Mouse (Mus musculus) hindbrain, embryonic 11.5 days (tissue): ENCODE measurements around the gene Nelfcd. TPM values are rescaled to one million over a fixed set of nuclear protein-coding genes. Genes with fewer than 3 reads are reported as not detected.

Experiments used
- ATAC-seq: fragments of 200-750 bp; cut with Nextera tagmentation; 2 replicates; pipeline ENCODE4 v1.8.0; 2017; ENCODE audit warnings: mild to moderate bottlenecking, moderate TSS enrichment, moderate library complexity; ENCODE audit not compliant: low FRiP score
- DNase-seq: peaks from one replicate; pipeline ENCODE4 v3.0.0-alpha.2; 2015; ENCODE audit warnings: low spot score
- H3K27ac ChIP-seq: fragments of 300-500 bp; sonication (generic); 2 replicates; pipeline ENCODE4 v1.5.1; 2014; ENCODE audit warnings: mild to moderate bottlenecking, low read depth, low read length
- H3K27me3 ChIP-seq: fragments of 300-500 bp; sonication (generic); 2 replicates; pipeline ENCODE4 v1.6.1; 2014; ENCODE audit warnings: mild to moderate bottlenecking, low read length, moderate library complexity, mixed read lengths; ENCODE audit not compliant: control insufficient read depth, insufficient read depth
- H3K36me3 ChIP-seq: fragments of 300-500 bp; sonication (generic); 2 replicates; pipeline ENCODE4 v1.6.1; 2014; ENCODE audit warnings: mild to moderate bottlenecking, low read length, moderate library complexity, mixed read lengths; ENCODE audit not compliant: control insufficient read depth, insufficient read depth
- H3K4me1 ChIP-seq: fragments of 300-500 bp; sonication (generic); replicated peaks from 2 replicates; pipeline ENCODE4 v1.6.1; 2014; ENCODE audit warnings: low read length, mixed read lengths; ENCODE audit not compliant: control insufficient read depth, insufficient read depth
- H3K4me2 ChIP-seq: fragments of 300-500 bp; sonication (generic); replicated peaks from 2 replicates; pipeline ENCODE4 v1.6.1; 2014; ENCODE audit warnings: mild to moderate bottlenecking, low read depth, low read length
- H3K4me3 ChIP-seq: fragments of 300-500 bp; sonication (generic); 2 replicates; pipeline ENCODE4 v1.5.1; 2014; ENCODE audit warnings: low read depth, low read length
- H3K9ac ChIP-seq: fragments of 300-500 bp; sonication (generic); 2 replicates; pipeline ENCODE4 v1.6.1; 2014; ENCODE audit warnings: low read depth, low read length
- H3K9me3 ChIP-seq: fragments of 300-500 bp; sonication (generic); 2 replicates; pipeline ENCODE4 v1.6.1; 2016; ENCODE audit warnings: low read length; ENCODE audit not compliant: control insufficient read depth
- WGBS: fragments of 180-500 bp; shearing (Covaris S2); extraction: QIAGEN DNeasy Blood & Tissue Kit; methylation state at CpG from one replicate; pipeline ENCODE4 v1.1.7; 2014; 5-methylcytosine and 5-hydroxymethylcytosine counted together
- polyA plus RNA-seq: library from polyadenylated mRNA; unstranded; fragments of >200 nt; fragmentation: Nextera tagmentation; extraction: Ambion mirVana; gene quantifications from 2 replicates; pipeline ENCODE4 v1.2.1, GENCODE M21; 2014

The Nelfcd gene
- polyA plus RNA-seq, 1 experiment from 2014 or later, result 163 TPM

DNA sequence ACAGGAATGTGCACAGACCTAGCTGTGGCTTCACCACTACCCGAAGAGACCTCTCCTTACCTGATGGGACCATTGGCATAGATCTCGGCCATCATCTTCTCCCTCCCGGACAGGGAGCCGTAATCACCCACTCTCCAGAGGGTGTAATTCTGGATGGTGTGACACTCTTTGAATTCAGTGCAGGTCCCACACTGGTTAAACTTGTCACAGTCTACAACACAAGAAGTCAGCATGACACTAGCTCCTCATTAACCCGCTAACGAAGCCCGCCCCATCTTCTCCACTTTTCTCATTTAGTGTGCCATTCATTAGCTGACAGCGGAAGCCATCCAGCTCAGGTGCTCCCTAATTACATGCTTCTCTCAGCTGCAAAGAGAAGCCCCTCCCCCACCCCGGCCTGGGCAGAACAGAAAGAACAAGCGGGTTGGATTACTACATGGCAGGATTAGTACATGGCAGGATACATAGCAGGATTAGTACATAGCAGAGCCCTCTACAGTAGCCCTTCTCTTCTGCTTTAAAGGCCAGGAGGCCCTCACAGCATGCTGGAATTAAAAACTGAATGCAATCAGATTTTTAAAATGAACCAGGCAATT is 13.5 kb downstream of the Nelfcd start:
- Histone ChIP-seq H3K36me3 (peaks cover 18% of the 10 kb centered on the region; the same call in 1 of the 2 replicates), H3K4me3 (no peak overlapping the region), H3K27ac (no peak overlapping the region), H3K9ac (no peak overlapping the region), H3K27me3 (no peaks in the 10 kb centered on the region), H3K9me3 (no peaks in the 10 kb centered on the region), H3K4me2 (no peak overlapping the region), H3K4me1 (no peaks in the 10 kb centered on the region)
- 82% methylated on average over 10 of the region's 10 CpGs for WGBS
- ATAC-seq, result peak; percentile 27; the same call in 1 of the 2 replicates
- DNase-seq, result no peak

GRCm38 (mm10) chr2:174434943-174435342 is 19.3 kb downstream of the Nelfcd start:
- no peaks in the 10 kb centered on the region for H3K27me3 ChIP-seq
- H3K9ac ChIP-seq, result no peak overlapping the region
- WGBS, result 96% methylated on average over 9 of the region's 9 CpGs
- H3K4me2 ChIP-seq, result no peak overlapping the region
- H3K27ac ChIP-seq, result no peak overlapping the region
- H3K36me3 ChIP-seq, result no peaks in the 10 kb centered on the region
- no peaks in the 10 kb centered on the region for H3K9me3 ChIP-seq
- H3K4me3 ChIP-seq, result no peak overlapping the region
- H3K4me1 ChIP-seq, result no peaks in the 10 kb centered on the region
- DNase-seq, result no peak
- no peak for ATAC-seq

DNA sequence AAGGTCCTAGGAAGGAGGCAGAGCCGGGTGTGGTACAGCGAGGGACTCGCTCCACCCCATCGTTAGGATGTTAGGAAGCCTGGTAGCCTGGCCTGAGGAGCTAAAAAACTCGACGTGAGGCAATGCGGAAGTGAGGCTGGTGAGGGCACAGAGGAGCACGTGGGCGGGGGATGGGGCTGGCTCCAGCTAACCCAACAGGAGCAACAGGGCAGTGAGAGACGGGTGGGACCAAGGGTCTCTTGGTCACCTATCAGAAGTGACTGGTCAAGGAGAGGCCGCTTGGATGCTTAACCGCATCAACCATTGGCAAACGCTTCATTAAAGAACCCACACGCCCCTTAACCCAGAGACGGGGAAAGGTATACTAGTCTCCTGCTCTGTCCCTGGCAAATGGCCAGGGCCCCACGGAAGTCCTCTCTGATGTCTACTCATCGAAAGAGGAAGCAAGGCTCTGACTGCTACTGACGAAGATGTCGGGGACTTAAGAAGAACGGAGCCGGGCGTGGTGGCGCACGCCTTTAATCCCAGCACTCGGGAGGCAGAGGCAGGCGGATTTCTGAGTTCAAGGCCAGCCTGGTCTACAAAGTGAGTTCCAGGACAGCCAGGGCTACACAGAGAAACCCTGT is 20.6 kb downstream of the Nelfcd start:
- H3K4me1 ChIP-seq, result no peaks in the 10 kb centered on the region
- ATAC-seq, result no peak
- no peak overlapping the region for H3K9ac ChIP-seq
- no peak overlapping the region for H3K4me3 ChIP-seq
- no peaks in the 10 kb centered on the region for H3K36me3 ChIP-seq
- H3K9me3 ChIP-seq, result no peaks in the 10 kb centered on the region
- H3K27me3 ChIP-seq, result no peaks in the 10 kb centered on the region
- no peak overlapping the region for H3K4me2 ChIP-seq
- no peak overlapping the region for H3K27ac ChIP-seq
- WGBS, result 95% methylated on average over 26 of the region's 26 CpGs
- DNase-seq, result no peak

DNA sequence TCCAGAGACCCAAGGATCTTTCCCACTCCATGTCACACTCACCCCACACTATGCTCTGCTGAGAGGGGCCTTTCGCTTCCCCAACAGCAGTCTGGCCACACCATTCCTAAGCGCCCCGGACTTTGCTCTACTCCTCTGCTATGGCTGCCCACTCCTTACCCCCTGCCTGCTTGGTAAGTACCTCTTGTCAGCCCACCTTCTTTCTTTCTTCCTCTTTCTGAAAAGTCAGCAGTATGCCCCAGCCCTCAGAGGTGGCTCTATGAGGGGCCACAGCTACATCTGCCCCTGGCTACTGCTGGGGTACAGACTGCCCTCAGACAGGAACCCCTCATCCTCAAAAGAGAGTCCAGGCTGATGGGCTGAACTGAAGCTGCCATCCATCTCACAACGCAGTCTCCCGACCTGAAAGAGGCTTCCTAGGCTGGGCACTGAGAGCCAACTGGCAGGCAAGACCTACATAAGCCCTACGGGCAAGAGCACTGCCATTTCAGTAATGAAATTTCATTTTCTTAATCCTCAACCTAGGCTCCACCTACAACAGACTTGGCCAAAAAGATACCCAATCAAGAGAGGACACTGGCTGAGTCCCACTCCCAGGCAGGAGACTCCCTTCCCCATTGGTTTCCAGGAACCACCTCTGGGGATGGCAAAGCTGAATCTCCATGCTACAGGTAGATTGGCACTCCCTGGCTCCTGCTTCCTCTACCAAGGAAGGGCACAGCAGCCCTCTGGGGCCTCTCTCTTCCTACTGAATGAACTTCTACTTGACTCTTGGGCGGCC is 21.5 kb downstream of the Nelfcd start:
- H3K9me3 ChIP-seq, result no peaks in the 10 kb centered on the region
- H3K9ac ChIP-seq, result no peak overlapping the region
- H3K27ac ChIP-seq, result no peak overlapping the region
- H3K4me1 ChIP-seq, result no peaks in the 10 kb centered on the region
- H3K36me3 ChIP-seq, result no peaks in the 10 kb centered on the region
- no peak overlapping the region for H3K4me2 ChIP-seq
- DNase-seq (no peak), ATAC-seq (no peak)
- H3K27me3 ChIP-seq, result no peaks in the 10 kb centered on the region
- 95% methylated on average over 7 of the region's 7 CpGs for WGBS
- no peak overlapping the region for H3K4me3 ChIP-seq

GRCm38 (mm10) chr2:174437697-174437982 is 22.0 kb downstream of the Nelfcd start:
- no peak for ATAC-seq
- Histone ChIP-seq H3K9ac (no peak overlapping the region; the same call in 1 of the 2 replicates), H3K4me2 (peak overlapping the region; percentile 70; the same call in 1 of the 2 replicates), H3K9me3 (no peaks in the 10 kb centered on the region), H3K4me3 (no peak overlapping the region), H3K27ac (no peak overlapping the region), H3K36me3 (no peaks in the 10 kb centered on the region), H3K4me1 (no peaks in the 10 kb centered on the region), H3K27me3 (no peaks in the 10 kb centered on the region)
- DNase-seq, result no peak
- 97% methylated on average over 4 of the region's 4 CpGs for WGBS

GRCm38 (mm10) chr2:174438181-174438580 is 22.6 kb downstream of the Nelfcd start:
- ATAC-seq (no peak), DNase-seq (no peak)
- H3K27me3 ChIP-seq, result no peaks in the 10 kb centered on the region

GRCm38 (mm10) chr2:174438737-174439449 is 23.3 kb downstream of the Nelfcd start, which contains the start of gene Ctsz:
Gene Ctsz, minus strand, starts transcription at chr2:174439039.
- Histone ChIP-seq H3K36me3 (no peaks in the 10 kb centered on the region), H3K27me3 (no peaks in the 10 kb centered on the region), H3K9me3 (no peaks in the 10 kb centered on the region), H3K4me2 (peak within 1 kb of the TSS; percentile 70), H3K9ac (peak within 1 kb of the TSS; percentile 68), H3K4me1 (no peaks in the 10 kb centered on the region), H3K4me3 (peak within 1 kb of the TSS; percentile 41), H3K27ac (no peak within 1 kb of the TSS)
- peak; percentile 87 for ATAC-seq
- under 1% methylated on average over 38 of the region's 38 CpGs for WGBS
- DNase-seq, result peak; percentile 76

More at GRCm38 (mm10) chr2:174438181-174438580, 22.6 kb downstream of the Nelfcd start:
- Histone ChIP-seq H3K27ac (no peak overlapping the region), H3K9me3 (no peaks in the 10 kb centered on the region), H3K36me3 (no peaks in the 10 kb centered on the region), H3K4me3 (peak overlapping the region; percentile 41), H3K9ac (peak overlapping the region; percentile 68), H3K4me2 (peak overlapping the region; percentile 70), H3K4me1 (no peaks in the 10 kb centered on the region)
- 67% methylated on average over 11 of the region's 11 CpGs for WGBS

GRCm38 (mm10) chr2:174439450-174439838 is 23.8 kb downstream of the Nelfcd start:
- WGBS, result 45% methylated on average over 5 of the region's 5 CpGs
- H3K9me3 ChIP-seq, result no peaks in the 10 kb centered on the region
- no peak for DNase-seq
- no peak for ATAC-seq
- H3K9ac ChIP-seq, result no peak overlapping the region
- H3K4me1 ChIP-seq, result no peaks in the 10 kb centered on the region
- H3K27me3 ChIP-seq, result no peaks in the 10 kb centered on the region
- no peak overlapping the region for H3K4me3 ChIP-seq
- no peak overlapping the region for H3K27ac ChIP-seq
- H3K4me2 ChIP-seq, result no peak overlapping the region
- no peaks in the 10 kb centered on the region for H3K36me3 ChIP-seq
